Mouse (Mus musculus) telencephalon, adult 2 months (tissue): ENCODE measurements around the gene Itga2b.

Source experiments
- DNase-seq: peaks from one replicate; pipeline ENCODE4 v3.0.0-alpha.2; 2011; ENCODE audit warnings: low read depth, low spot score

Itga2b gene

GRCm38 (mm10) chr11:102469648-102470357 lies at the start of gene Itga2b:
TSS of gene Itga2b (minus strand) at chr11:102470122.
- DNase-seq: no peak

- no peak for DNase-seq
Measured at GRCm38 (mm10) chr11:102514793-102515424, 45.0 kb upstream of the Itga2b start.

DNA sequence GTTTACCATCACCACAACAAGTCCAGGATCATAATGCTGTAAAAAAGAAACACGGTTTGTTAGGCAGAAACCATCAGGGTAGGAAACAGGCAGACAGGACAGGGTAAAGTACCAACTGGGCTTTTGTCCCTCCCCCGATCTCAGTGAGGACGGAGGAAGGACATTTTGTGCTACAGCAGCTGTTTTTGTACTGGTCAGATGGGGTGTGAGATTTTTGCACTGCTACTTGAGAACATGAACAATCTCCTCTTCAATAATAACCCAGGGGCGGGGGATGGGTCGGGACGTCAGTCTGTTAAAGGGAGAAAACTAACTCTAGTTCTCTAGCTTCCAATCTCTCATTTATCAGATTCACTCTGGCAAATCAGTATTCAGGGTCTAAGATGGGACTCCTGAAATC lies 40.3 kb upstream of the Itga2b start:
- no peak for DNase-seq

DNA sequence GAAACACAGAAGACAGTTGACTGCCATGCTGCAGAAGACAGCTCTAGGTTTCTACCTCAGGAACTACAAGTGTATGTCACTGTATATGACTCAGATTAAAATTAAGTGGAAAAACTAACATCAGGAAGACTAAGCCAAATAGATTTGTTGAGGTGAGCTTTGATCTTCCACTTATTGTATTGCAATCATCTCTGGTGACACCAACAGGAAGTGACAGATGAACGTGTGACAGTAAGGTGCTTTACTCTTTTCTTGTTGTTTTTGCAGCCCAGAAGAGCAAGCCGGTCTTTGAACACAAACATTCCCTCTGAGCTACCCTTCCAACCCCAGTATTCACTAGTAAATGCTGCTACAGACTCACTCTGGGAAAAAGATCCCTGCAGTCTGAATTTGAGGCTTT lies 26.8 kb upstream of the Itga2b start:
- no peak for DNase-seq

DNA sequence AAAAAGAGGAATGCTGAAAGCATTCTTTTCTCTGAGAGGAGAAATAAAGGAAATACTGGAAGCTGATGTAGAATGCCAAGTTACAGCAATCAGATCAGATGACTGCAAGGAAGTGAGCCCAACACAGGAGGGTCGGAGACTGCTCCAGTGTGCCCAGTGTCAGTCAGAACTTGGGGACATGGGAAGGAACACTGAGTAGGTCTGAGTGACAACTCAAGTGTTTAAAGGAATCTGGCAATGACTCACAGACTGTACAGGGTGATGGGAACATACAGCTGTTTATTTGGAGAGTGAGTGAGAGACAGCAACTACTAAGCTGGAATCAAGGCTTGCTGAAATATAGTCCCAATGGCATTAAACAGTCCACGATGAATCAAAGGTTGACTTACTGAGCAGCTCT lies 26.3 kb upstream of the Itga2b start:
- DNase-seq: no peak

DNA sequence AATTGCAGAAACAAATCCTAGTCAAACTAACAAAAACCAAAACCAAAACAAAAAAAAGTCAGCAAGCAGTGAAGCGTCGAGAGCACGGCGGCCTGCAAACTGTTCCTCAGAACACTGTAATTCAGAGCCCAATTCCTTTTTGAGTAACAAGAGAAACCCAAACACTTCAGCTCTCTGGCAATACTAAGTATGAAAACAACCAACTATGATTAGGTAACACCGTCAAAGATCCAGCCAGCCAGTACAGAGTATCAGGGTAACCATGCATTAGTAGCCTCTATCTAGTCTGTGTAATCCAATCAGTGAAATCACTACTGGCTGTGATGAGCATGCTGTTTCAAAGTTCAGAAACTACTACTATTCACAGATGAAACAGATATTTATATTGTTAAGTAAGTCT lies 25.8 kb upstream of the Itga2b start:
- DNase-seq: no peak

DNA sequence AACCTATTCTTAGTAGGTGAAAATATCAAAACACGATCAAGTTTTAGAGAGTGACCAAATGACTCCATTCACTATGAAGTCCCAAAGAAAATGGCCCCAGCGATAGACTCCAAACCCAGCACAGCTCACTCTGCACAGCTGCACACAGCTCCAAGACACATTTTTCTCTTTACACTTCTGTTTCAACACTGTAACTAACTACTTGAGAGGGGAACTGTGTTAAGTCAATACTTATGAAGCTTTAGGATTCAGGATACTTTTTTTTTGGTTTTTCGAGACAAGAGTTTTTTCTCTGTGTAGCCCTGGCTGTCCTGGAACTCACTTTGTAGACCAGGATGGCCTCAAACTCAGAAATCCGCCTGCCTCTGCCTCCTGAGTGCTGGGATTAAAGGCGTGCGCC lies 25.2 kb upstream of the Itga2b start:
- no peak for DNase-seq

GRCm38 (mm10) chr11:102494063-102494650 lies 24.2 kb upstream of the Itga2b start:
- no peak for DNase-seq

GRCm38 (mm10) chr11:102493241-102493640 lies 23.3 kb upstream of the Itga2b start:
- no peak for DNase-seq

DNA sequence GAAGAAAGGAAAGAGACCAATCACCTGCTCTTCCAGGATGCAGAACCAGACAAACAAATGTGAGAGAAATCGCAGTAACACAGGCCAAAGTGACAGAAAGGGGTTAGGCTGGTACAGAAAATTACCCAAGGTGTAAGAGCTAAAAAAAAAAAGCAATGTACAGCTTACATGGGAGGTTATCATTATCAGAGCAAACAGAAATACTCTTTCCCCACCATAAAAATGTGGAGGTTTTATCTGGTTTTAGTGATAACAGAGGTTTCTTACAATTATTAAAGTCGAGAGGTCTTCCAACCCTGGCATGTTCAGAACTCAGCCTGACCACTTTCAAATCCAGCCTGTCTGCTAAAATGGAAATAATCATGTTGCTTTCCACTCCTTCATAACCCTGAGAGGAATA lies 18.0 kb upstream of the Itga2b start:
- no peak for DNase-seq

GRCm38 (mm10) chr11:102486733-102487386 lies 16.9 kb upstream of the Itga2b start:
- DNase-seq: peak; percentile 73

DNA sequence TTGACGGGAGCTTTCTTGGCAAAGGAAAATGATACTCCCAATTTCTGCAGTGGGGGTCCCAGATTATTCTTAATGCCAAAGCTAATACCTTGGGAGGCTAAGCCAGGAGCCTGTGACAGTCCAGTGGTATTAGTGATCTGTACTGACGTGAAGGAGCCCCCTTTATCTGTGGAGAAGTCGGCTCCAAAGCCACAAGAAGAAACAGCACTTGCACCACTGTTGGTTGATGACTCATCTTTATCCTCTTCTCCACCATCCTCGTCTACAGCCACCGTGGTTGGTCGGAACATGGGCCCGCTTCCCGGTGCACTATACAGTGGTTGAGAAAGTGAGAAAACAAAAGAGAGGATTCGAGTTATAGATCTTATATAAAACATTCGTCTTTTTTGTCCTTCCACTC lies 11.9 kb upstream of the Itga2b start:
- no peak for DNase-seq

DNA sequence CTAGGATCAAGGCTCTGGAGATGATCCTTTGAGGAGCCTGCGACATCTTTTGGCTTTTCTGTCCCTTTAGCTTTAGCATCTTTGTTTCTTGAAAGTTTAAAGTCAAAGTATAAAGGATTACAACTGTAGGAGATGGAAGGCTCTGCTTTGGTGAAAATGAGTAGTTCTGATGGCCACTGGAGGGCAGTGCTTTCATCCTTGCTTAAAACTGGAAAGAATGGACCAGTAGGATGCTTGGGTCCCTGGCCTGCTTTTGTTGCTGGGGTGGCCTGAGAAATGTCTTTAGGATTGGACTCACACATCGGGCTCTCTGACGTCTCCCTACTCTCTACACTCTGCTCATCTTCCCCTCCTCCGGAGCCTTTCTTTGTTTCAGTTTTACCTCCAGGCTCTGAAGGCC lies 11.0 kb upstream of the Itga2b start:
- DNase-seq: no peak

- DNase-seq: no peak
Measured at GRCm38 (mm10) chr11:102480111-102480510, 10.2 kb upstream of the Itga2b start.

DNA sequence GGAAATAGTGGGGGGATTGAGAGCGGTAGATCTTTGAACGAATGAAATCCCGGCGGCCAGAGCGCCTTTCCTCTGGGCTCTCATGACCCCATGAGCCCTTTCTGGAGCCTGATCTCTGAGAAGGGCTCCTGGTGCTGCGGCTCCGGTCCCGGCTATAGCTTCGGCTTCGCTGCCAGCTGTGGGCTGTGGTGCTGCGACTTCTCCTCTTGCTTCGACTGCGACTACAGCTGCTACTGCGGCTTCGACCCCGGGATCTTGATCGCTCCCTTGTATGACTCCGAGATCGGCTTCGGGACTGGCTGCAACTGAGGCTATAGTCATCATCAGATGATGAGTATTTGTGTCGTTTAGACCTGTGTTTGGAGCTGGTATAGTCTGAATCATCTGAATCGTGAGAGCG lies 9.7 kb upstream of the Itga2b start:
- no peak for DNase-seq

GRCm38 (mm10) chr11:102478671-102479070 lies 8.7 kb upstream of the Itga2b start:
- DNase-seq: no peak

GRCm38 (mm10) chr11:102475027-102475426 lies 5.1 kb upstream of the Itga2b start:
- DNase-seq: no peak

DNA sequence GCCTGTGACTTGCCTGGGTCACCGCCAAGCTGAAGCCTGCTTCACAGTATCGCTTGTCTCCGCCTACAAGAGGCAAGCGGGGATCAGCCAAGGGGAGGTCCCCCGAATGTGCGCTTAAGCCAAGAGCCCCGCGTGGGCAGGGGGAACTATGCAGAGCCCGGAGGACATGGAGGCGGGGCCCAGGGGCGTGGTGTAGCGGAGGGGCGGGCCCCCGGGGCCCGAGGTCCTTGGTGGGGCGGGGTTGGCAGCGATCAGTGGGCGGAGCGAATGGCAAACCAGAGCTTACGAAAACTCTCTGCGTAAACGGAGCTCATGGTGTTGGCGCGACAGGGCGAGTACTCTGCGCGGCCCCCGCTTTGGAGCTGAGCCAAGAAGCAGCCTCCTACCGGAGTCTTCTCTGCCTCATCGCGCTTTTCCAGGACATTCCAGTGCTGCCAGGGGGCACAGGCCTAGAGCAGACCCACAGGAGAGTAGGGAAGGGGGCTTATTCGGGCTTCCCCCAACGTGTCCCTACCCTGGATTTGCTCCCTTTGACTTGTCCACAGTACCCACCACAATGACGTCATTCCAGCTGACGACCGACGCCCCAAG lies 2.8 kb downstream of the Itga2b start:
- peak; percentile 85 for DNase-seq

DNA sequence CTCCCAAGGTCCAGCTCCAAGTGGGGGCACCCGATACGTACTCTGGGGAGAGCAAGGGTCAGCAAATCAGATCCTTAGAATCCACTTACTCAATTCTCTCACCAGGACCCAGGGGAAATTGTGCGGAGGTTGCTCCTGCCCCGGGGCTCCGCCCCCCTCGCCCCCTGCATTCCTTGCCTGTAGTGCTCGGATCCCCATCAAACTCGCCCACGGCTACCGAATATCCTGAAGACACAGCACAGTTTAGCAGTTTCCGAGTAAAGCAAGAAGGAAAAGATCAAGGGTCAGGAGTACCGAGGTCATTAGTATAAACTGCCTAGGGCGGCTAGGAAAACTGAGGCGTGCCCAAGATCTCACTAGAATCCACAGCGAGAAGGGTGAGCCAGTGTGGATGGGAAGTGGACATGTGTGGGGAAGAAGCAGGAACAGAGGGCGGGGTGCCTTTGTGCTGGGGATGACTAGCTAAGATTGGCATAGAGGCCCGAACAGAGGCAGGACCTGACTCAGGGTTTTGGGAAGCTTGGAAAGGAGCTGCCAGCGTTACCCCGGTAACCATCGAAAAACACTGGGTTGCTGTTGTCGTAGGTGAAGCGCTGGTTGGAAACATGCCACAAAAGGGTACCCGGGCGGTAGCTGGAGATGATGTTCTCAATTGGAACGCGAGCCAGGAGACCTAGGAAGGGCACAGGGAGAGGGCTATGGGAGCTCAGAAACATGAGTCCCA lies 4.0 kb downstream of the Itga2b start:
- DNase-seq: peak; percentile 74

DNA sequence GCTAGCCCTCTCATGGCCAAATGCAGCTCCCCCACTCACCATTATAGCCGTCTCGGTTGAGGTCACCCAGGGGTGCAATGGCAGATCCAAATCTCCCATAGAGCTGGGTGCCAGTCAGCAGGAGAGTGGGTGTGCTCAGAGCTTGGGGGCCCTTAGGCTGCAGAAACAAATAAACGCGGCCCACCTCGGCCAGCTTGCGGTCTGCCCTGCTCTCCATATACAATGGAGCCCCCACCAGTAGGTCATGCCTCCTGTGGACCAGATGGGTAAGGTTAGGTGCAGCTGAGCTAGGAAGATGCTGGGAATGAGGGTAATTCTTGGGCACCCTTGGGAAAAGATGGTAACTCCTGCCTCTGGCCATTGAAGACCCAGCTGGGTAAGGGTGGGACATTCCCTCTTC lies 5.0 kb downstream of the Itga2b start:
- no peak for DNase-seq

DNA sequence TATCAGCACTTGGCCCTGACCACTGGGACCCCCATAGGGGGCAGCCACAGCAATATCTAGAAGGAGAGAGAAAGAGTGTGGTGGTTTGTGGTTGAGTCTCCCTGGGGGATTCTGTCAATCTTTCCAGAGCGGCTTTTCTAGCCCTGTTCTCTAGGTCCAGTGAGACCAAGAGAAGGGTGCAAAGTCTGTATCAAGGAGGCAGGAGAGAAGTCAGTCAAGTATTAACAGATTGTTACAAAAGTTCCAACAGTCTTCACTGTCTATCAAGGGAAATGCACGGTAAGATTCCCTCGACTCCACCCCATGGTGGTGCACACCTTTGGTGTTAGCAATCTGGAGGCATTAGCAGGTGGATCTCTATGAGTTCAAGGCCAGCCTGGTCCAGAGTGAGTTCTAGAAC lies 8.2 kb downstream of the Itga2b start:
- DNase-seq: no peak

- DNase-seq: no peak
Measured at GRCm38 (mm10) chr11:102460541-102460940, 9.4 kb downstream of the Itga2b start.
